Mouse (Mus musculus) cerebellum, postnatal 4 days (tissue): ENCODE results near the gene Cxadr.

ENCODE experiments used
- DNase-seq, 2 experiments: peaks; one replicate each; pipeline ENCODE4 v3.0.0; 2022; ENCODE audit warnings: low spot score in 2 of 2, mixed read lengths in 1 of 2

Gene Cxadr

GRCm38 (mm10) chr16:78306606-78307005 is 5.3 kb downstream of the Cxadr start:
- DNase-seq: no peak

GRCm38 (mm10) chr16:78307476-78308192 is 6.3 kb downstream of the Cxadr start:
- DNase-seq: no peak

- DNase-seq: no peak
Observed at GRCm38 (mm10) chr16:78309258-78309657, 8.0 kb downstream of the Cxadr start.

GRCm38 (mm10) chr16:78313135-78313887 is 12.0 kb downstream of the Cxadr start:
- no peak for DNase-seq

- no peak for DNase-seq
Observed at GRCm38 (mm10) chr16:78314026-78314425, 12.7 kb downstream of the Cxadr start.

GRCm38 (mm10) chr16:78316849-78317248 is 15.6 kb downstream of the Cxadr start:
- peak in 1 of 2 experiments; percentile 60 for DNase-seq

GRCm38 (mm10) chr16:78317960-78318359 is 16.7 kb downstream of the Cxadr start:
- DNase-seq: no peak

- DNase-seq: no peak
Observed at GRCm38 (mm10) chr16:78319711-78320110, 18.4 kb downstream of the Cxadr start.

- no peak for DNase-seq
Observed at GRCm38 (mm10) chr16:78321559-78321958, 20.3 kb downstream of the Cxadr start.

GRCm38 (mm10) chr16:78322140-78322539 is 20.9 kb downstream of the Cxadr start:
- no peak for DNase-seq

GRCm38 (mm10) chr16:78325972-78326848 is 24.9 kb downstream of the Cxadr start:
- DNase-seq: no peak

- no peak for DNase-seq
Observed at GRCm38 (mm10) chr16:78327562-78327961, 26.3 kb downstream of the Cxadr start.

- DNase-seq: no peak
Observed at GRCm38 (mm10) chr16:78327999-78328398, 26.7 kb downstream of the Cxadr start.

- no peak for DNase-seq
Observed at GRCm38 (mm10) chr16:78337226-78337625, 35.9 kb downstream of the Cxadr start.

- DNase-seq: no peak
Observed at GRCm38 (mm10) chr16:78341356-78341755, 40.1 kb downstream of the Cxadr start.

- DNase-seq: no peak
Observed at GRCm38 (mm10) chr16:78342767-78343166, 41.5 kb downstream of the Cxadr start.

- DNase-seq: no peak
Observed at GRCm38 (mm10) chr16:78343792-78344191, 42.5 kb downstream of the Cxadr start.

GRCm38 (mm10) chr16:78346662-78347327 is 45.5 kb downstream of the Cxadr start:
- no peak for DNase-seq

- no peak for DNase-seq
Observed at GRCm38 (mm10) chr16:78347328-78347926, 46.1 kb downstream of the Cxadr start.

- no peak for DNase-seq
Observed at GRCm38 (mm10) chr16:78357757-78358156, 56.5 kb downstream of the Cxadr start.

GRCm38 (mm10) chr16:78361466-78361865 is 60.2 kb downstream of the Cxadr start:
- no peak for DNase-seq
